Mouse (Mus musculus): ENCODE measurements around the gene Zfp503. TPM values are rescaled to one million over a fixed set of nuclear protein-coding genes. Genes with fewer than 3 reads are reported as not detected.
A peak's percentile ranks its signal among the peaks of the same experiment; 100 is the strongest.

The Zfp503 gene
- polyA plus RNA-seq, 1 experiment, result 26.3 TPM

GRCm38 (mm10) chr14:21959243-21959642, 30.2 kb downstream of the Zfp503 start:
- DNase-seq (ENCODE audit: low read depth), result peak; percentile 50
- no peak for TF ChIP-seq CTCF (IDR thresholded peaks at IDR 0.05; ENCODE audit: borderline replicate concordance, extremely low read depth, insufficient read depth, insufficient read length)
- no peak for TF ChIP-seq POLR2A (IDR thresholded peaks at IDR 0.05; ENCODE audit: borderline replicate concordance, extremely low read depth, insufficient read depth, insufficient read length, poor library complexity, severe bottlenecking)

GRCm38 (mm10) chr14:21958643-21959042, 30.8 kb downstream of the Zfp503 start:
- TF ChIP-seq POLR2A (IDR thresholded peaks at IDR 0.05; ENCODE audit: borderline replicate concordance, extremely low read depth, insufficient read depth, insufficient read length, poor library complexity, severe bottlenecking), result no peak
- no peak for TF ChIP-seq CTCF (IDR thresholded peaks at IDR 0.05; ENCODE audit: borderline replicate concordance, extremely low read depth, insufficient read depth, insufficient read length)
- no peak for DNase-seq (ENCODE audit: low read depth)

GRCm38 (mm10) chr14:21952541-21952940, 36.9 kb downstream of the Zfp503 start:
- no peak for DNase-seq (ENCODE audit: low read depth)
- TF ChIP-seq POLR2A (IDR thresholded peaks at IDR 0.05; ENCODE audit: borderline replicate concordance, extremely low read depth, insufficient read depth, insufficient read length, poor library complexity, severe bottlenecking) (no peak), CTCF (IDR thresholded peaks at IDR 0.05; ENCODE audit: borderline replicate concordance, extremely low read depth, insufficient read depth, insufficient read length) (no peak)

- DNase-seq (ENCODE audit: low read depth), result peak; percentile 64
- TF ChIP-seq POLR2A (IDR thresholded peaks at IDR 0.05; ENCODE audit: borderline replicate concordance, extremely low read depth, insufficient read depth, insufficient read length, poor library complexity, severe bottlenecking), result no peak
- TF ChIP-seq CTCF (IDR thresholded peaks at IDR 0.05; ENCODE audit: borderline replicate concordance, extremely low read depth, insufficient read depth, insufficient read length), result no peak
Observed at GRCm38 (mm10) chr14:21951896-21952523, 37.4 kb downstream of the Zfp503 start.

GRCm38 (mm10) chr14:21944946-21945345, 44.5 kb downstream of the Zfp503 start:
- no peak for TF ChIP-seq CTCF (IDR thresholded peaks at IDR 0.05; ENCODE audit: borderline replicate concordance, extremely low read depth, insufficient read depth, insufficient read length)
- no peak for TF ChIP-seq POLR2A (IDR thresholded peaks at IDR 0.05; ENCODE audit: borderline replicate concordance, extremely low read depth, insufficient read depth, insufficient read length, poor library complexity, severe bottlenecking)
- DNase-seq (ENCODE audit: low read depth), result peak; percentile 82

- no peak for TF ChIP-seq CTCF (IDR thresholded peaks at IDR 0.05; ENCODE audit: borderline replicate concordance, extremely low read depth, insufficient read depth, insufficient read length)
- no peak for TF ChIP-seq POLR2A (IDR thresholded peaks at IDR 0.05; ENCODE audit: borderline replicate concordance, extremely low read depth, insufficient read depth, insufficient read length, poor library complexity, severe bottlenecking)
- DNase-seq (ENCODE audit: low read depth), result no peak
Observed at GRCm38 (mm10) chr14:21941581-21941980, 47.8 kb downstream of the Zfp503 start.

- no peak for DNase-seq (ENCODE audit: low read depth)
- TF ChIP-seq POLR2A (IDR thresholded peaks at IDR 0.05; ENCODE audit: borderline replicate concordance, extremely low read depth, insufficient read depth, insufficient read length, poor library complexity, severe bottlenecking) (no peak), CTCF (IDR thresholded peaks at IDR 0.05; ENCODE audit: borderline replicate concordance, extremely low read depth, insufficient read depth, insufficient read length) (no peak)
Observed at GRCm38 (mm10) chr14:21937116-21937515, 52.3 kb downstream of the Zfp503 start.

- DNase-seq (ENCODE audit: low read depth), result no peak
Observed at GRCm38 (mm10) chr14:21936102-21936630, 53.2 kb downstream of the Zfp503 start.

More at GRCm38 (mm10) chr14:21936102-21936630, 53.2 kb downstream of the Zfp503 start:
- TF ChIP-seq POLR2A (IDR thresholded peaks at IDR 0.05; ENCODE audit: borderline replicate concordance, extremely low read depth, insufficient read depth, insufficient read length, poor library complexity, severe bottlenecking), result no peak
- TF ChIP-seq CTCF (IDR thresholded peaks at IDR 0.05; ENCODE audit: borderline replicate concordance, extremely low read depth, insufficient read depth, insufficient read length), result no peak

Other genes with a start within 250 kb of the Zfp503 start
- 22.6 and 30.1 TPM in 2 replicates for gene Samd8, start 239.1 kb downstream of the Zfp503 start, polyA plus RNA-seq (2012; rRNA removed)
- gene Dusp13, start 238.4 kb downstream of the Zfp503 start, polyA plus RNA-seq (2012; rRNA removed), result not detected in 2 replicates
- 140 and 150 TPM in 2 replicates for gene Vdac2, start 164.4 kb downstream of the Zfp503 start, polyA plus RNA-seq (2012; rRNA removed)
- gene Comtd1, start 140.6 kb downstream of the Zfp503 start, polyA plus RNA-seq (2012; rRNA removed), result 24.4 and 26.9 TPM in 2 replicates
- gene Lrmda, start 30.1 kb upstream of the Zfp503 start, polyA plus RNA-seq (2012; rRNA removed), result not detected in 2 replicates